Comparison of ENCODE assay signal across 11 mouse cellular contexts in the genomic region with DNA sequence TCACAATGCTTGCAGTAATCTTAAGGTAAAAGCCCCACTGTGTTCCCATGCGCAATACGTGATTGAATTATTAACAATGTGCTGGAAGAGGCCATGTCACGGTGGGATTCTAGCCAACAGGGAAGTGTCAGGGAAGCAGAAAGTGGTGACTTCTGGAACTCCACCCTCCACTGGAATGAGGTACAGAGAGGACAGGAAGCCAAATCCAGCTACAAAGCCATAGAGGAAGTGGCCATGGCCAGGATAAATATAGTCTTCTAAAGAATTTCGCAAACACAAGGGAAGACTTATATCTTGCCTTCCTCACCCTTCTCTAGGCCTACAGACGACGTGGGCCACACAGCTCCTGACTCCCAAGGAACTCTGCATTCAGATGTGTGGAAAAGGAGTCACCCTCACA.
DNase-seq lines count a peak whose midpoint lies in the region; ATAC-seq and TF ChIP-seq lines count a peak whose summit lies in the region.
"Had no signal": no experiment of that assay in that cellular context is flagged by ENCODE, and none has a peak within 500 bp of the region (broad histone marks: within the 10 kb centered on the region; RNA-seq: fewer than 3 reads in every experiment).

No protein-coding gene starts in this region.

- no peak overlapping the region for H3K4me2 ChIP-seq in stomach, postnatal 0 days (replicated peaks; ENCODE audit: low read depth)
- H3K4me2 ChIP-seq: forebrain, embryonic 12.5 days; liver, embryonic 15.5 days had no signal

- H3K4me1 ChIP-seq in kidney, adult 2 months (ENCODE audit: control insufficient read depth, insufficient read depth, low read length) = no peaks in the 10 kb centered on the region; the same call in 1 of the 2 replicates
- H3K4me1 ChIP-seq in stomach, postnatal 0 days (replicated peaks; ENCODE audit: control insufficient read depth, insufficient read depth) = no peaks in the 10 kb centered on the region
- H3K4me1 ChIP-seq: forebrain, embryonic 12.5 days; liver, embryonic 15.5 days had no signal

- H3K27me3 ChIP-seq in kidney, adult 2 months (replicated peaks; ENCODE audit: control insufficient read depth, insufficient read depth, low read length) = no peaks in the 10 kb centered on the region
- no peaks in the 10 kb centered on the region for H3K27me3 ChIP-seq in stomach, postnatal 0 days (ENCODE audit: control insufficient read depth, insufficient read depth, low read length)
- H3K27me3 ChIP-seq: forebrain, embryonic 12.5 days; liver, embryonic 15.5 days had no signal

- 64% methylated on average over 6 of the region's 6 CpGs for WGBS in kidney, adult 2 months
- WGBS in stomach, postnatal 0 days = 70% methylated on average over 6 of the region's 6 CpGs

- ATAC-seq in stomach, postnatal 0 days (ENCODE audit: low FRiP score, low TSS enrichment) = no peak

- no peak for TF ChIP-seq EP300 in stomach, postnatal 0 days (optimal IDR thresholded peaks at IDR 0.05)

- peak overlapping the region; percentile 96 for H3K27ac ChIP-seq in kidney, adult 2 months (ENCODE audit: insufficient read depth, low read depth, low read length)
- H3K27ac ChIP-seq in stomach, postnatal 0 days (replicated peaks) = no peak overlapping the region
- H3K27ac ChIP-seq: forebrain, embryonic 12.5 days; liver, embryonic 15.5 days had no signal

- no peak overlapping the region for H3K9ac ChIP-seq in stomach, postnatal 0 days (ENCODE audit: low read length)
- H3K9ac ChIP-seq: forebrain, embryonic 12.5 days; liver, embryonic 15.5 days had no signal

- no peaks in the 10 kb centered on the region for H3K36me3 ChIP-seq in kidney, adult 2 months (ENCODE audit: control insufficient read depth, insufficient read depth, low read length)
- no peaks in the 10 kb centered on the region for H3K36me3 ChIP-seq in stomach, postnatal 0 days (ENCODE audit: control insufficient read depth, insufficient read depth, low read length)
- H3K36me3 ChIP-seq: forebrain, embryonic 12.5 days; liver, embryonic 15.5 days had no signal

- peak; percentile 50 for DNase-seq in gastrocnemius, adult 18-20 months (ENCODE audit: low spot score)
- DNase-seq in gastrocnemius, postnatal 4 days (ENCODE audit: low spot score in 2 of 2) = no peak
- DNase-seq in heart, adult 18-20 months = peak; percentile 80 to 91
- peak; percentile 90 for DNase-seq in kidney, adult 2 months
- DNase-seq in lung, postnatal 10 days = peak; percentile 81
- no peak for DNase-seq in cerebellum, adult 9-10 months
- no peak for DNase-seq in stomach, postnatal 0 days (ENCODE audit: low spot score)
- DNase-seq in embryo, embryonic 9.5 days (ENCODE audit: extremely low spot score) = no peak
- DNase-seq: cerebellum, postnatal 10 days had no signal

- 0 out of 2 replicates have a peak, but pooled peaks have one; percentile 8 for TF ChIP-seq CTCF in kidney, adult 2 months (conservative IDR thresholded peaks at IDR 0.05; ENCODE audit: insufficient read depth, insufficient read length, low read depth, low read length)
- no peak for TF ChIP-seq CTCF in stomach, postnatal 0 days (IDR thresholded peaks at IDR 0.05; ENCODE audit: low read depth)

- H3K4me3 ChIP-seq in kidney, adult 2 months (ENCODE audit: insufficient read depth, low read depth, low read length) = no peak overlapping the region
- no peak overlapping the region for H3K4me3 ChIP-seq in stomach, postnatal 0 days (ENCODE audit: low read depth, low read length)
- H3K4me3 ChIP-seq: forebrain, embryonic 12.5 days; liver, embryonic 15.5 days had no signal

- no peak for TF ChIP-seq POLR2A in kidney, adult 2 months (IDR thresholded peaks at IDR 0.05; ENCODE audit: low read depth, low read length)

- no peaks in the 10 kb centered on the region for H3K9me3 ChIP-seq in stomach, postnatal 0 days (ENCODE audit: control insufficient read depth, low read length)
- H3K9me3 ChIP-seq: forebrain, embryonic 12.5 days; liver, embryonic 15.5 days had no signal

Comparison
In these comparisons a context has a peak if more than half of its experiments do, and no peak if none do; other contexts are left out.
1. DNase-seq: peak in gastrocnemius, adult 18-20 months (single experiment), heart, adult 18-20 months (2 of 2), kidney, adult 2 months (single experiment) and lung, postnatal 10 days (single experiment); none in gastrocnemius, postnatal 4 days (0 of 2), cerebellum, adult 9-10 months (single experiment), stomach, postnatal 0 days (single experiment) and embryo, embryonic 9.5 days (single experiment).